Mouse (Mus musculus) brain, embryonic 14.5 days (tissue): ENCODE results near the gene Enthd1.

Experiments
- CTCF ChIP-seq: fragments of 200-500 bp; IDR thresholded peaks from 2 replicates; pipeline ENCODE4 v1.5.1; 2012; ENCODE audit warnings: inconsistent platforms, mild to moderate bottlenecking, moderate library complexity, borderline replicate concordance; ENCODE audit not compliant: insufficient read depth, insufficient read length; ENCODE audit errors: extremely low read depth
- POLR2A ChIP-seq: fragments of 200-500 bp; IDR thresholded peaks from 2 replicates; pipeline ENCODE4 v1.6.1; 2012; ENCODE audit warnings: mild to moderate bottlenecking, inconsistent platforms, borderline replicate concordance; ENCODE audit not compliant: poor library complexity, insufficient read depth, insufficient read length, severe bottlenecking; ENCODE audit errors: extremely low read depth

GRCm38 (mm10) chr15:80563634-80564208 is 1.2 kb downstream of the Enthd1 start:
- TF ChIP-seq POLR2A, result no peak
- peak; percentile 50; the same call in 1 of the 2 replicates for TF ChIP-seq CTCF
